Mouse (Mus musculus) Patski (cell line): Measurements from ENCODE around the gene Vmn2r69. TPM values are rescaled to one million over a fixed set of nuclear protein-coding genes. Genes with fewer than 3 reads are reported as not detected.

Experiments used
- ATAC-seq: fragments of 100-300 bp; one replicate; pipeline ENCODE4 v1.8.0; 2021
- CTCF ChIA-PET: fragments of 350-600 bp; sonication (Branson Sonifier 250); formaldehyde crosslinking; loops from one replicate; lab custom pipeline; 2022; ENCODE audit warnings: inconsistent platforms; lab: Charles Lee
- POLR2A ChIA-PET: fragments of 350-600 bp; sonication (Branson Sonifier 250); formaldehyde crosslinking; loops from one replicate; lab custom pipeline; 2022; ENCODE audit warnings: antibody characterized with exemption, inconsistent platforms; lab: Charles Lee
- DNase-seq: peaks from one replicate; pipeline ENCODE4 v3.0.0-alpha.2; 2011; ENCODE audit warnings: low read depth, low spot score
- H3K27me3 ChIP-seq: fragments of 371-371 bp; one replicate; pipeline ENCODE4 v1.5.1; 2021
- CTCF ChIP-seq: fragments of 100-300 bp; IDR thresholded peaks from one replicate; pipeline ENCODE4 v1.5.1; 2021
- in situ Hi-C: fragments of 300-500 bp; cut with MboI; formaldehyde crosslinking; loops from 3 replicates; pipeline ENCODE4 v1.11.1; 2018; ENCODE audit warnings: low pct_unique_long_range_greater_than_20kb, mixed read lengths
- polyA plus RNA-seq: library from polyadenylated mRNA; unstranded; gene quantifications from one replicate; pipeline ENCODE4 v1.2.3, GENCODE M21; 2021

The Vmn2r69 gene
- not detected for polyA plus RNA-seq

DNA sequence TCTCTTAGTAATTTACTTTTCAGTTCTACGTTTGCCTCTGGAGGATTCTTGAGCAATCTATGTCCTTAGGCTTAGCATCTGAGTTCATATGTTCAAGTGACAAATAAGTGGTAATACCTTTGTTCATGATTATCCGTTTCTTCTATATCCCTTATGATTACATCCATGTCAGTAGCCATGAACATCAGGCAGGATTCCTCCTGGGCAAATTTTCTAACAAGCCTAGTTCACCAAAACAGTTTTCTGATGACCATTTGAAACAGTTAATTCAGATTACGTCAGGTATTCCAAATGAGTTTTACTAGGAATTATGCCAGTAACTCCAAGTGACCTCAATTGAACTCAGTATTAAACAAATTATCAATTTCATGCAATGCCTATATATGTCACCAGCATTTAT is at the start of gene Vmn2r69:
Gene Vmn2r69 (minus strand): TSS at position 101 of the 400 bp plus-strand sequence.
- CTCF ChIA-PET, result no interaction called here
- TF ChIP-seq CTCF, result no peak
- in situ Hi-C loops, result no loop called here
- POLR2A ChIA-PET, result no interaction called here
- no peak for DNase-seq
- no peak for ATAC-seq
- H3K27me3 ChIP-seq, result no peaks in the 10 kb centered on the region

Other genes with a start within 250 kb of the Vmn2r69 start
- not detected for gene Vmn2r68, start 178.1 kb downstream of the Vmn2r69 start, polyA plus RNA-seq
- gene Vmn2r71, start 147.2 kb upstream of the Vmn2r69 start, polyA plus RNA-seq, result not detected
- gene Vmn2r70, start 153.3 kb upstream of the Vmn2r69 start, polyA plus RNA-seq, result not detected